Mouse (Mus musculus): Measurements from ENCODE around the gene 4632433K11Rik.

Gene 4632433K11Rik

DNA sequence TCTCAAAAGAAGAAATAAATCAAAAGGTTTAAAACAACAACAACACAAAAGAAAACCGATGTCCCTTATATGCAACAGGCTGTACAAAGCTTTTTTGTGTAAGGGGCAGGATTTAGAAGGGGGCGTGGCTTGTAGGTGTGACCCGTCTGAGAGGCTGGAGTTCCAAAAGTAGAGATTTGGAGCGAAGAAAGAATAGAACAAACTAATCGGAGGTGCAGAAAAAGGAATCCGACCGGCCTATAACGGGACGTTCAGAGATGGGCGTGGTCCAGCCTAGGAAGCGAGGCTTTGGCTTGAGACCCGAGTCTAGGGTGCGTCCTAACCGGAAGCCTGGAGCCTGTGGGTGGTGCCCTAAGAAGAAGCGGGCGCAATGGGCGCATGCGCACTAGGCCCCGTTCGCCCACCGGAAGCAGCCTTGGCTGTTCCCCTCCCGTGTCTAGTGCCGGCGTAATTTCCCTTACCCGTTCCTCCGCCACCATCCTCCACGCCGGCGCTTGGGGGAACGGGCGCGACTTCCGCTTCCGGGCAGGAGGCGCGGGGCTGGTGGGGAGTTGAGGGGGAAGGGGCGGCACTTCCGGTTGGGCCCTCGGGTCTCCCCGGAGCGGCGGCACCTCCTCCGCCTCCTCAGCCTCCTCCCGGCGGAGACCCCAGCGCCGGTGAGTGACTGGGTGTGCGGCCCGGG is 13.8 kb upstream of the 4632433K11Rik start, which contains the start of the genes Zfp865 and Ccdc106:
TSS of gene Zfp865 (plus strand) at position 377 of the 682 bp plus-strand sequence.
TSS of gene Ccdc106 (plus strand) at position 554 of the 682 bp plus-strand sequence.
- DNase-seq = peak; percentile 96 to 99

DNA sequence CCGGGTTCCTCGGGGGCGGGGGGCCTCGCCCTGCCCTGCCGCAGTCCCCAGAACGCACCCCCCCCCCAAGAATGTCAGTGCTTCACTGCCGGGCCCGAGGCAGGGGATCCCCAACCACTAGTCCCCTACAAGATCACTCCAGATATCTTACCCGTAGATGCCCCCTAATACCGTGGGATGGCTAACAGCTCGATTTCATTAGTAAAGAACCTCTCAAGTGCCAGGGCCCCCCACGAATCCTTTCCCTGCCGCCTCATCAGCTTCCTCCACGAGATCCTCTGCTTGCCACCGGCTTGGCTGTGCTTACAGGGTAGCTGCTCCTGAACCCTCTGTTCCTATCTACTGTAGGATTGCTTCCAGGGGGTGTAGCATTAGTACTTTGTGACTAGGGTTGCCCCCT is 13.2 kb upstream of the 4632433K11Rik start:
- DNase-seq = no peak

DNA sequence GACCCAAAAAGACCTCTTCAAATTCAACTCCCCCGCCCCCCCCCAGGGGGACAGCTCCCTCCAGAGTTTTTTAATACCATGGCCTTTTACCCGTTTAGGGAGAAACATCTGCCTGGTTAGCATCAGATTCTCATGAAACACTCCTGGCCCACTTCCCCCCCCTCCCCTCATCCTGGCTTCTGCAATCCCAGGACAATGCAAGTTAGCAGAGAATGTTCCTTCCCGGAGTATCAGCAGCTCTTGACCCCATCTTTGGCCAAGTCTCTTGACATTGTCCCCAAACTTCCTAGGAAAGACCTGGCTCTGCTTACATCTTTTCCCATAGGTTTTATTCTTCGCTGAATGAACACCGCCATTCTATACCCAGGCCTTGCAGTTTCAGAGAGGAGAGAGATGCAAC is 12.7 kb upstream of the 4632433K11Rik start:
- peak in 1 of 2 experiments; percentile 28 for DNase-seq

DNA sequence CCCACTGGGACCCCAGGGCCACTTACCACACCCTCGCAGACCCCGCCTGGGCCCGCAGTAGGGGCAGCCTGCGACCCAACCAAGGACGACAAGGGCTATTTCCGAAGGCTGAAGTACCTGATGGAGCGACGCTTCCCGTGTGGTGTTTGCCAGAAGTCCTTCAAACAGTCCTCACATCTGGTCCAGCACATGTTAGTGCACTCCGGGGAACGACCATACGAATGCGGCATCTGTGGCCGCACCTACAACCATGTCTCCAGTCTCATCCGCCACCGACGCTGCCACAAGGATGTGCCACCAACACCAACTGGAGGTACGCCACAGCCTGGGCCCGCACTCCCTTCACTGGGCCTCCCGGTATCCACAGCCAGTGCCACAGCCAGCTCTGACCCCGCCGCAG is 4.4 kb upstream of the 4632433K11Rik start:
- DNase-seq = no peak

DNA sequence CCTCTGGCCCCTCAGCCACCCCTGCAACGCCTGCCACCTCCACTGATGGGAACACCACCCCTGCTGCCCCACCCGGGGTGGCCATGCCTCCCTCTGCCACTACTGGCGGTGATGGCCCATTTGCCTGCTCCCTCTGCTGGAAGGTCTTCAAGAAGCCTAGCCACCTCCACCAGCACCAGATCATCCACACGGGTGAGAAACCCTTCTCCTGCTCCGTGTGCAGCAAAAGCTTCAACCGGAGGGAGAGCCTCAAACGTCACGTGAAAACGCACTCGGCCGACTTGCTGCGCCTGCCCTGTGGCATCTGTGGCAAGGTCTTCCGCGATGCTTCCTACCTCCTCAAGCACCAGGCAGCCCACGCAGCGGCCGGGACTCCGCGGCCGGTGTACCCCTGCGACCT is 4.0 kb upstream of the 4632433K11Rik start:
- no peak for DNase-seq

DNA sequence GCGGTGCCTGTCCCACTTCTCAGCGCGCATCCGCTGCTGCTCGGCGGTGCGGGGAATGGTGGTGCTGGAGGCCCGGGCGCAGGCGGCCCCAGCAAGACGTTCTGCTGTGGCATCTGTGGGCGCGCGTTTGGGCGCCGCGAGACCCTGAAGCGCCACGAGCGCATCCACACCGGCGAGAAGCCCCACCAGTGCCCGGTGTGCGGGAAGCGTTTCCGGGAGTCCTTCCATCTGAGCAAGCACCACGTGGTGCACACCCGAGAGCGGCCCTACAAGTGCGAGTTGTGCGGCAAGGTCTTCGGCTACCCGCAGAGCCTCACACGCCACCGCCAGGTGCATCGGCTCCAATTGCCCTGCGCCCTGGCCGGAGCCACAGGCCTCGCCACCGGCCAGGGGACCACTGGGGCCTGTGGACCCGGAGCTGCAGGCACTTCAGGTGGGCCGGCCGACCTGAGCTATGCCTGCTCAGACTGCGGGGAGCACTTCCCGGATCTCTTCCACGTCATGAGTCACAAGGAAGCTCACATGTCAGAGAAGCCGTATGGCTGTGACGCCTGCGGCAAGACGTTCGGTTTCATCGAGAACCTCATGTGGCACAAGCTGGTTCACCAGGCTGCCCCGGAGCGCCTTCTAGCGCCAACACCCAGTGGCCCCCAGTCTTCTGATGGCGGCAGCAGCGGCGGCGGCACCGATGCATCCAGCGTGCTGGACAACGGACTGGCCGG is 3.2 kb upstream of the 4632433K11Rik start:
- no peak for DNase-seq

- DNase-seq = no peak
Observed at GRCm38 (mm10) chr7:5031496-5031895, 2.4 kb upstream of the 4632433K11Rik start.

DNA sequence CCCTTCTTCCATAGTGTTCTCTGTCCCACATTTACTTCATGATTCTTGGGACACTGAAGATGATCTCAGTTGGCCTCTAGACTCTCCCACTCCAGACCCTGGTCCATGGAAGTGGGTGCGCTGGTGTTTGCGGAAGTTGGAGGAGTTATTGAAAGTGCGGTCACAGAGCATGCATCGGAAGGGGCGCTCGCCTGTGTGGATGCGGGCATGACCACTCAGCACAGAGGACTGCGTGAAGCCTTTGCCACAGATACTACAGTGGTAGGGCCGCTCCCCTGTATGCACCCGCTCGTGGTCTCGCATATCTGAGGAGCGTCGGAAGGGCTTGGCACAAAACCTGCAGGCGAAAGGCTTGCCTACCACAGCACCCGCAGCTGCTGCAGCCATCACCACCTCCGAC is 1.7 kb downstream of the 4632433K11Rik start:
- no peak for DNase-seq

- no peak for DNase-seq
Observed at GRCm38 (mm10) chr7:5036136-5036535, 2.2 kb downstream of the 4632433K11Rik start.

DNA sequence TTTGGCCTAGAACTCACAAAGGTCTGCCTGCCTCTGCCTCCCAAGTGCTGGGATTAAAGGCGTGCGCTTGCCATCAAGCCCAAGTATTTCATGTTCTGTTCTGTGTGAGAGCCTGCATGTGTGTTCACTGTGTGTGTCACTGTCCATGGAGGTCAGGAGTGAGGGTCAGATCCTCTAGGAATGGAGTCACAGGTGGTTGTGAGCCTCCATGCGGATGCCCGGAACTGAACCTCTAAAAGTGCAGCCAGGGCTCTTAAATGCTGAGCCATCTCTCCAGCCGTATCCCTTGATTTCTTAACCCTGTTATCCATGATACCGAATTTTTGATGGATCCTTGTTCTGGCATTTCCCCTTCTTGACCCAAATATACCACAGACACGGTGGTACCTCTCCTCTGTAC is 3.1 kb downstream of the 4632433K11Rik start:
- no peak for DNase-seq

DNA sequence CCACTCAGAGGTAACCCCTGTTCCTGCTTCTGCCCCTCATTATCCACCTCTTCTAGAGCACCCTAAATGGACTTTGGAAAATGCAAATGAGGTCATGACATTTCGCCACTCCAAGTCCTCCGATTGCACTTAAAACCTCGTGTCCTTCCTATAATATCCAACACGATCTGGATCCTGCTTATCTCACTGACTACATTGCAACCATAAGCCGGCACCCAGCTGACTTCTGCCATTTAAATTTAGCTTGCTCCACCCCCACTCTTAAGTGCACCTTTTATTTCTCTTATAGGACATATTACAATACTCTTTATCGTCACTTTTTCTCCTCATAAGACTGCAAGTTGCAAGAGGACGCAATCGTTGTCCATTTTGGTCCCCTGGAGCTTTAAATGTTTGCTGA is 3.5 kb downstream of the 4632433K11Rik start:
- DNase-seq = no peak

DNA sequence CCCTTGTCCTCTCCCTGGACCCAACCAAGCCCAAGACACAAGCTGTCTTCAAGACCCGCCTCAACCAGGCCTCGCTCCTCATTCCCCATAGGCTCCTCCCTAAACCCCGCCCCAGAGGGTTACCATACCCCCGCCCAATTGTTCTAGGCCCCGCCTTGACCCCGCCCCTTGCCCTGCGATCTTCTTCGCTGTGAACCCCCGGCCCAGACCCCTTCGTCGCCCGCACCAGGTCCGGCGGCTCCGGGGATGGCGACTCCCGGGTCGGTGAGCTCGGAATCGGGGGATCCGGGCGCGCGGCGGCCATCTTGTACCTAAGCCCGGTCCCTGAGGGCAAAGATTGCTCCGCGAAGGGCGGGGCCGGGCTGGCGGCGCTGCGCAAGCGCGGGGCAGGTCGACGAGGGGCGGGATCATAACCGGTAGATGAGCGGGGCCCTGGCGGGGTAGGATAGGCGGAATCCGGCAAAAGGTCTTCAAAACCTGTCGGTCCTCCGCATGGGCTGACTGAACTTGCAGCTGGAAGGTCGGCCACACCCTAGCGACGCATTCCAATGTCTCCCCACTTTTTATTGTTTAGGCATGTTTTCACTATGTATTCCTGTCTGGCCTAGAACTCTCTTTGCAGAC is 4.3 kb downstream of the 4632433K11Rik start, which contains the start of gene Zfp784:
TSS of gene Zfp784 (minus strand) at position 338 of the 624 bp plus-strand sequence.
- peak; percentile 95 to 96 for DNase-seq

- DNase-seq = no peak
Observed at GRCm38 (mm10) chr7:5038940-5039339, 5.0 kb downstream of the 4632433K11Rik start.

DNA sequence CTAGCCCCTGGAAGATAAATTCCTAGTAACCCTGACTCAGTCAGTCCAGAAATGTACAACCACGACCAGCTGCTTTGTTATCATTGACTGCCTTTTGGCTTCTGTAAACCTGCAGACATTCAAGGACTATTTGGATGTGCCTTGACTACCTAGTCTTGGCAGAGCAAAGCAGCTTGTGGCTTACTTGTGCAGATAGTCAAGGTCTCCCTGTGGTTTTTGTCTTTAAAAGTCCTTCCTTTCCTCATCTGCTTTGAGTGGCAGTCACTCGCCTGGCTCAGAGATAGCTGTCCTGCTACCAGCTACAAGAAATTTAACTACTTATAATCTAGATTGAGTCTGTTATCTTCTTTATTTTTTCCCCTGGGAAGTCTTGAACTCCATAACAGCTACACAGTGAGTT is 11.1 kb downstream of the 4632433K11Rik start:
- DNase-seq = no peak

DNA sequence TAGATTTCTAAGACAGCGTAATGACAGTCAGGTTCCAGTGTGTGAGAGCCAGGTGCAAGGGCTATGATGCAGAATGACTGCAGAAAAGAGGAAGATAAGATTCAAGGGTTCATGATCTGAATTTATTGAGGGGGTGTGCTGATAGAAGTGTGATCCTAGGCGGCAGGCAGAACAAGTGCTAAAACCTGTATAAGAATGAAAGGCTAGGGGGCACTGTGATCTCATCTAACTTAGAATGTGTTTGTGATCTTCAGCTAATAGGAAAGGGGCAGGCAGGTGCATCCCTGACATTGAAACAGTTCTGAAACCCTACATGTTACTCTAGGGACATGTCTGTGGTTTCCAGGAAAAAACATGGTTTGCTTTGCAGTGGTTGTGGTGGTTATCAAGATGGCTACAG is 12.2 kb downstream of the 4632433K11Rik start:
- no peak for DNase-seq

GRCm38 (mm10) chr7:5047313-5047712 is 13.4 kb downstream of the 4632433K11Rik start:
- no peak for DNase-seq

GRCm38 (mm10) chr7:5051193-5052192 is 17.6 kb downstream of the 4632433K11Rik start, which contains the start of gene Zfp580:
TSS of gene Zfp580 (plus strand) at chr7:5051538.
- DNase-seq = peak; percentile 92

DNA sequence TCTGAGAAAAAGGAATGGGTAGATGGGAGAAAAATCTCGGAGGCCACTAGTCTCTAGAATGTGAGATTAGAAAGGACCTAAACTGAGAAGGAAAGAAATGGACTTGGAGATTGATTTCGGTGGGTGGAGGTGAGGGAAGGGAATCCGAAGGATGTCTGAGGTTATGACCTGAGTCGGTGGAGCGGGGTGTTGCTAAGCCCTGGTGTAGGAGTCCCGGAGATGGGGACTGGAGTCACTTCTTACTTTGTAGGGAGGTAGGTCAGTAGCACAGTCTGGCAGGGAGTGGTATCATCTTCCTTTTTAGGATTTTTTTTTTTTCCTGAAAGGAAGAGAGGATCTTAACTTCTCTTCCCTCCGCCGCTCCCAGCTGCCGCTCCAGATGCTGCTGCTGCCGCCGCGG is 18.5 kb downstream of the 4632433K11Rik start:
- no peak for DNase-seq

DNA sequence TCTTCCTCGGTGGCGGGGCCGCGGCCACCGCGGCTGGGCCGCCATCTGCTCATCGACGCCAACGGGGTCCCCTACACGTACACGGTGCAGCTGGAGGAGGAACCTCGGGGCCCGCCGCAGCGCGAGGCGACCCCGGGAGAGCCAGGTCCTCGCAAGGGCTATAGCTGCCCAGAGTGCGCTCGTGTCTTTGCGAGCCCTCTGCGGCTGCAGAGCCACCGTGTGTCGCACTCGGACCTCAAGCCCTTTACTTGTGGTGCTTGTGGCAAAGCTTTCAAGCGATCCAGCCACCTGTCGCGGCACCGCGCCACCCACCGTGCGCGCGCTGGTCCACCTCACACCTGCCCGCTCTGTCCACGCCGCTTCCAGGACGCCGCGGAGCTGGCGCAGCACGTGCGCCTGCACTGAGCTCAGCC is 19.0 kb downstream of the 4632433K11Rik start:
- DNase-seq = peak; percentile 50 to 60

DNA sequence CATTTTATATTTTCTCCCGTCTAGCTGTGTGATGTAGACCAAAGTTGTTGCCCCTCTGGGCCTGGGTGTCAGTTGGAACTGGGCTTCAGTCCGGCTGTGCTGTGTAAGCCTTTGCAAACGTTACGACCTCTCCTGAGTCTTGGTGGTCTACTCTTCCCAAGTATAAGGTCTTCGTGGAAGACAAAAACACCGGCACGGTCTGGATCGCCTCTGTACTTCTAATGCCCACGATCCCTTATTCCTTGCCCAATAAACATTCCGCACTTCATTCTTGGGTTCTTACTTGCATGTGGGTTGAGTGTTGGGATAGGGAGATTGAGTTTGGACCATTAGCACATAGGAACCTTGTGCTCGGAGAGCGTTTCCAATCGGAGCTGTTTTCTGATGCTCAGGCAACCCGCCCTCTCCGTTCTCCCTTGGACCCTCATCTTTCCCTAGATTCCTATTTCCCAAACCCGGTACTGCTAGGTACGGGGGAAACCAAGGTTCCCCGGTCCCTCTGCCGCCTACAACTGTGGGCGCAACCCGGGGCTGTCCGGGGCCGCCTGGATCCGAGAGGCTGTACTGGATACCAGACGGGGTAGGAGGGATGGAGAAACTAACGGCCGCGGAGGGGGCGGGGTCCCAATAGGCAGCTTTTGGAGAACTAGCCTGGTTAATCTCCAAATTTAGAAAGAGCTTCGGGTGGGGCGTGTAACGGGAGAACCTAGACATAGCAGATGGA is 19.7 kb downstream of the 4632433K11Rik start:
- peak; percentile 58 to 60 for DNase-seq

- DNase-seq = peak; percentile 74 to 83
Observed at GRCm38 (mm10) chr7:5056651-5057263, 22.8 kb downstream of the 4632433K11Rik start.
